In the genomic region with DNA sequence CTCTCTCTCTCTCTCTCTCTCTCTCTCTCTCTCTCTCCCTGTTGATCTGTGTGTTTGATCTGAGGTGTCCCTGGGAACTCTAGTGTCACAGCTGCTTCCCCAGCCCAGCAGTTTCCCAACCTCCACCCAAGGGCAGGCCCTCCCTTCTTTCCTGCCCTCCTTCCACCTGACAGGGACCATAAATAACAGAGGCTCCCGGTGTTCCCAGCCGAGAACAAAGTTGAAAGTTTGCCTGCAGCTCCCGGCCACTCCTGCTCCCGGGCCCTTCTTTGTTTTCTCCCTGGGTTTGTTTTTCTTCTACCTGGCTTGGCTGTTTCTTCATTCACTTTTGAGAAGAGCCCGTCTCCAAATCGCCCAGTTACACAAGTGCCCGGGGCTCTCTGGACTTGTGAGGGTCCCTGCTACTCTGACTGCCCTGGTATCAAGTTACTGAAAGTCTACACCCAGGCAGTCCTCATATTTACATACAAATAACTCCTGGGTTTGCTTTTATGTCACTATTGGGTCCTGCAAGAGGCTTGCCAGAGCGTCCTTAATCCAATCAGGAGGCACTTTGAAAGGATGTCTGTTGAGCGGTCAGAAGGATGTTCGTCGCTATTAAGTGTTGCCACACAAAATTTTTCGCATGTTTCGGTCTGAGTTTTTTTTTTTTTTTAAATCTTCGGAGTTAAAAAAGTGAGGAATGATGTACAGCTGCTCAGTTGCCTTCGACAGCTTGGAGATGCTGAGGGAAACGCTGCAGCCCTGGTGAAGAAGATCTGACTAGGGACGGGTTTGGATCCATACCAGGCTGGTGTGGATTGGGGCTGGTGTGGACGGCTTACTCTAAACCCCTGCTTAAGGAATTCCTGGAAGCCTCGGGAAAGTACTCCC, we compare ENCODE assay signal across 7 mouse cellular contexts.
DNase-seq lines count a peak whose midpoint lies in the region; ATAC-seq and TF ChIP-seq lines count a peak whose summit lies in the region.

No protein-coding gene starts in this region.

- ATAC-seq in common myeloid progenitor, adult 5-6 weeks (replicated peaks; ENCODE audit: low read depth, poor library complexity, severe bottlenecking), result peak; percentile 34; the same call in 1 of the 2 replicates
- no peak for ATAC-seq in hindbrain, embryonic 16.5 days
- ATAC-seq in liver, embryonic 12.5 days, result peak; percentile 46; the same call in 1 of the 2 replicates

- H3K36me3 ChIP-seq in hindbrain, embryonic 16.5 days (ENCODE audit: control insufficient read depth, insufficient read depth, low read length), result no peaks in the 10 kb centered on the region
- H3K36me3 ChIP-seq in liver, embryonic 12.5 days, result no peaks in the 10 kb centered on the region

- peak overlapping the region; percentile 17; the same call in 1 of the 2 replicates for H3K4me3 ChIP-seq in hindbrain, embryonic 16.5 days (ENCODE audit: low read length)
- H3K4me3 ChIP-seq in liver, embryonic 12.5 days, result peak overlapping the region; percentile 51
- no peak overlapping the region for H3K4me3 ChIP-seq in cerebellum, adult 2 months (replicated peaks; ENCODE audit: insufficient read depth, low read depth, low read length)

- H3K27ac ChIP-seq in hindbrain, embryonic 16.5 days (ENCODE audit: low read depth, low read length), result peak overlapping the region; percentile 44; the same call in 1 of the 2 replicates
- peak overlapping the region; percentile 83 for H3K27ac ChIP-seq in liver, embryonic 12.5 days
- no peak overlapping the region for H3K27ac ChIP-seq in cerebellum, adult 2 months (ENCODE audit: insufficient read depth, low read length)

- 7% methylated on average over 19 of the region's 19 CpGs for WGBS in hindbrain, embryonic 16.5 days
- 6% methylated on average over 19 of the region's 19 CpGs for WGBS in liver, embryonic 12.5 days (ENCODE audit: insufficient replicate concordance)
- WGBS in cerebellum, adult 2 months, result 58% methylated on average over 19 of the region's 19 CpGs

- peaks cover 5% of the 10 kb centered on the region for H3K4me1 ChIP-seq in hindbrain, embryonic 16.5 days (ENCODE audit: control insufficient read depth, insufficient read depth, low read depth, low read length)
- peaks cover 43% of the 10 kb centered on the region for H3K4me1 ChIP-seq in liver, embryonic 12.5 days
- H3K4me1 ChIP-seq in cerebellum, adult 2 months (ENCODE audit: control insufficient read depth, insufficient read depth, low read length), result peaks cover 26% of the 10 kb centered on the region

- H3K9me3 ChIP-seq in hindbrain, embryonic 16.5 days (ENCODE audit: control insufficient read depth, low read length), result no peaks in the 10 kb centered on the region
- no peaks in the 10 kb centered on the region for H3K9me3 ChIP-seq in liver, embryonic 12.5 days (replicated peaks)

- peak overlapping the region; percentile 43 for H3K4me2 ChIP-seq in hindbrain, embryonic 16.5 days (ENCODE audit: low read length)
- H3K4me2 ChIP-seq in liver, embryonic 12.5 days, result peak overlapping the region; percentile 78

- DNase-seq in gastrocnemius, adult 8-10 months (ENCODE audit: low spot score in 2 of 2), result peak; percentile 59
- peak; percentile 37 for DNase-seq in retina, postnatal 1 day
- DNase-seq in frontal cortex, adult 2 months (ENCODE audit: extremely low spot score in 1 of 2, low spot score in 1 of 2), result no peak
- DNase-seq in cerebellum, adult 2 months, result no peak

- TF ChIP-seq CTCF in cerebellum, adult 2 months (IDR thresholded peaks at IDR 0.05; ENCODE audit: borderline replicate concordance, insufficient read depth, low read depth, low read length), result no peak

- H3K27me3 ChIP-seq in hindbrain, embryonic 16.5 days (replicated peaks; ENCODE audit: control insufficient read depth, insufficient read depth, low read length), result no peaks in the 10 kb centered on the region
- H3K27me3 ChIP-seq in liver, embryonic 12.5 days (replicated peaks), result peaks cover 39% of the 10 kb centered on the region
- no peaks in the 10 kb centered on the region for H3K27me3 ChIP-seq in cerebellum, adult 2 months (ENCODE audit: control insufficient read depth, insufficient read depth, low read length)

- TF ChIP-seq POLR2A in cerebellum, adult 2 months (IDR thresholded peaks at IDR 0.05; ENCODE audit: borderline replicate concordance, insufficient read depth, low read length), result no peak

- no peak overlapping the region for H3K9ac ChIP-seq in hindbrain, embryonic 16.5 days (ENCODE audit: low read depth, low read length)
- peak overlapping the region; percentile 65 for H3K9ac ChIP-seq in liver, embryonic 12.5 days

Comparison
In these comparisons a context has a peak if more than half of its experiments do, and no peak if none do; other contexts are left out.
1. DNase-seq: peak in gastrocnemius, adult 8-10 months (2 of 2) and retina, postnatal 1 day (single experiment); none in frontal cortex, adult 2 months (0 of 2) and cerebellum, adult 2 months (0 of 2).